Mouse (Mus musculus) cortical plate, adult 2 months (tissue): ENCODE measurements around the gene Slc38a6. TPM values are rescaled to one million over a fixed set of nuclear protein-coding genes. Genes with fewer than 3 reads are reported as not detected.

Experiments
- H3K27ac ChIP-seq: fragments of 200-500 bp; 2 replicates; pipeline ENCODE4 v1.5.1; 2012; ENCODE audit warnings: low read length, control low read depth, inconsistent platforms; ENCODE audit not compliant: insufficient read depth
- H3K4me1 ChIP-seq: fragments of 200-500 bp; 2 replicates; pipeline ENCODE4 v1.6.1; 2011; ENCODE audit warnings: low read length; ENCODE audit not compliant: control insufficient read depth, insufficient read depth
- H3K4me3 ChIP-seq: fragments of 200-500 bp; 2 replicates; pipeline ENCODE4 v1.5.1; 2011; ENCODE audit warnings: mild to moderate bottlenecking, low read length, control low read depth; ENCODE audit not compliant: insufficient read depth
- CTCF ChIP-seq: fragments of 200-500 bp; IDR thresholded peaks from 2 replicates; pipeline ENCODE4 v1.5.1; 2011; ENCODE audit warnings: mild to moderate bottlenecking, control low read depth, low read length; ENCODE audit not compliant: insufficient read depth; ENCODE audit errors: extremely low read depth
- POLR2A ChIP-seq: fragments of 200-500 bp; IDR thresholded peaks from 2 replicates; pipeline ENCODE4 v1.6.1; 2011; ENCODE audit warnings: mild to moderate bottlenecking, low read length, control low read depth; ENCODE audit not compliant: insufficient read depth; ENCODE audit errors: extremely low read depth
- polyA plus RNA-seq: library from polyadenylated mRNA; depleted of rRNA; stranded (reverse); fragments of >200 nt; gene quantifications from 2 replicates; pipeline ENCODE4 v1.2.3, GENCODE M21; 2012

The Slc38a6 gene
- polyA plus RNA-seq, 1 experiment = 23.0 TPM

GRCm38 (mm10) chr12:73332701-73333100 is 46.1 kb downstream of the Slc38a6 start:
- H3K4me3 ChIP-seq = no peak overlapping the region
- no peaks in the 10 kb centered on the region for H3K4me1 ChIP-seq
- no peak overlapping the region for H3K27ac ChIP-seq
- no peak for TF ChIP-seq POLR2A
- TF ChIP-seq CTCF = no peak

GRCm38 (mm10) chr12:73334051-73334551 is 47.5 kb downstream of the Slc38a6 start:
- no peak overlapping the region for H3K4me3 ChIP-seq
- no peaks in the 10 kb centered on the region for H3K4me1 ChIP-seq
- TF ChIP-seq CTCF (no peak), POLR2A (no peak)
- no peak overlapping the region for H3K27ac ChIP-seq

- TF ChIP-seq POLR2A = no peak
- no peak for TF ChIP-seq CTCF
Measured at GRCm38 (mm10) chr12:73337127-73337526, 50.5 kb downstream of the Slc38a6 start.

GRCm38 (mm10) chr12:73340642-73341293 is 54.2 kb downstream of the Slc38a6 start:
- TF ChIP-seq POLR2A (no peak), CTCF (no peak)
- H3K4me3 ChIP-seq = no peak overlapping the region

More at GRCm38 (mm10) chr12:73337127-73337526, 50.5 kb downstream of the Slc38a6 start:
- Histone ChIP-seq H3K4me1 (no peaks in the 10 kb centered on the region), H3K27ac (no peak overlapping the region), H3K4me3 (no peak overlapping the region)

GRCm38 (mm10) chr12:73341703-73342663 is 55.4 kb downstream of the Slc38a6 start:
- Histone ChIP-seq H3K4me1 (no peaks in the 10 kb centered on the region), H3K27ac (peak overlapping the region; percentile 79), H3K4me3 (no peak overlapping the region)
- TF ChIP-seq POLR2A (no peak), CTCF (no peak)

More at GRCm38 (mm10) chr12:73340642-73341293, 54.2 kb downstream of the Slc38a6 start:
- peak overlapping the region; percentile 45 for H3K27ac ChIP-seq
- no peaks in the 10 kb centered on the region for H3K4me1 ChIP-seq

GRCm38 (mm10) chr12:73344300-73344699 is 57.7 kb downstream of the Slc38a6 start:
- no peak for TF ChIP-seq POLR2A
- no peak for TF ChIP-seq CTCF

GRCm38 (mm10) chr12:73345157-73345556 is 58.6 kb downstream of the Slc38a6 start:
- H3K4me1 ChIP-seq = no peaks in the 10 kb centered on the region

More at GRCm38 (mm10) chr12:73344300-73344699, 57.7 kb downstream of the Slc38a6 start:
- Histone ChIP-seq H3K27ac (no peak overlapping the region), H3K4me1 (no peaks in the 10 kb centered on the region), H3K4me3 (no peak overlapping the region)

GRCm38 (mm10) chr12:73347202-73347601 is 60.6 kb downstream of the Slc38a6 start:
- no peaks in the 10 kb centered on the region for H3K4me1 ChIP-seq
- no peak overlapping the region for H3K27ac ChIP-seq
- H3K4me3 ChIP-seq = no peak overlapping the region
- no peak for TF ChIP-seq POLR2A
- TF ChIP-seq CTCF = no peak

More at GRCm38 (mm10) chr12:73345157-73345556, 58.6 kb downstream of the Slc38a6 start:
- Histone ChIP-seq H3K4me3 (no peak overlapping the region), H3K27ac (no peak overlapping the region)
- TF ChIP-seq POLR2A = no peak
- TF ChIP-seq CTCF = no peak

GRCm38 (mm10) chr12:73350466-73350865 is 63.9 kb downstream of the Slc38a6 start:
- Histone ChIP-seq H3K4me3 (no peak overlapping the region), H3K4me1 (no peaks in the 10 kb centered on the region), H3K27ac (no peak overlapping the region)
- no peak for TF ChIP-seq CTCF
- TF ChIP-seq POLR2A = no peak

GRCm38 (mm10) chr12:73350982-73351381 is 64.4 kb downstream of the Slc38a6 start:
- H3K4me3 ChIP-seq = no peak overlapping the region
- H3K4me1 ChIP-seq = no peaks in the 10 kb centered on the region
- H3K27ac ChIP-seq = no peak overlapping the region
- TF ChIP-seq POLR2A (no peak), CTCF (no peak)
